Mouse (Mus musculus): ENCODE results near the gene Apobec4.

DNA sequence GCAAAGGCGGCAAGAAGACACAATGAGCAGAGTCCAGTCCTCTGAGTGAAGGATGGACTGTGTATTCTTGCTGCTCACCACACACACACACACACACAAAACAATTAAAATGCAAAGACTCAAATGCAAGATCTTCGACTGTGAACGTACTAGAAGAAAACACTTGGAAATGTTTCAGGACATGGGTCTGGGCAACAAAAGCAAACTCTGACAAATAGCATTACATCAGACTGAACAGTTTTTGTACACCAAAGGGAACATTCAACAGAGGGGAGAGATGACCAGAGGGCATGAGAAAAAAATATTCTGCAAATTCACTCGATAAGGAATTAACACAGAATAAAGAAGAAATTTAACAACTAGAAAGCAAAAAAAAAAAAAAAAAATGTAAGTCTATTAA is 36.4 kb upstream of the Apobec4 start:
- TF ChIP-seq CTCF (IDR thresholded peaks at IDR 0.05; ENCODE audit: control insufficient read depth, insufficient read depth, low read length), result no peak
- no peak for TF ChIP-seq POLR2A (IDR thresholded peaks at IDR 0.05; ENCODE audit: borderline replicate concordance, control insufficient read depth, low read depth, low read length)
